Mouse (Mus musculus) thymus, adult 2 months (tissue): ENCODE results near the gene Rtn1.

Experiments used
- CTCF ChIP-seq: fragments of 200-500 bp; IDR thresholded peaks from 2 replicates; pipeline ENCODE4 v1.5.1; 2012; ENCODE audit warnings: mild to moderate bottlenecking, control low read depth, low read length, moderate library complexity, borderline replicate concordance; ENCODE audit not compliant: control insufficient read depth, poor library complexity, insufficient read depth; ENCODE audit errors: extremely low read depth
- POLR2A ChIP-seq: fragments of 200-500 bp; IDR thresholded peaks from 2 replicates; pipeline ENCODE4 v1.6.1; 2012; ENCODE audit warnings: mild to moderate bottlenecking, low read length, control low read depth, moderate library complexity; ENCODE audit not compliant: control insufficient read depth, poor library complexity, insufficient read depth; ENCODE audit errors: extremely low read depth

DNA sequence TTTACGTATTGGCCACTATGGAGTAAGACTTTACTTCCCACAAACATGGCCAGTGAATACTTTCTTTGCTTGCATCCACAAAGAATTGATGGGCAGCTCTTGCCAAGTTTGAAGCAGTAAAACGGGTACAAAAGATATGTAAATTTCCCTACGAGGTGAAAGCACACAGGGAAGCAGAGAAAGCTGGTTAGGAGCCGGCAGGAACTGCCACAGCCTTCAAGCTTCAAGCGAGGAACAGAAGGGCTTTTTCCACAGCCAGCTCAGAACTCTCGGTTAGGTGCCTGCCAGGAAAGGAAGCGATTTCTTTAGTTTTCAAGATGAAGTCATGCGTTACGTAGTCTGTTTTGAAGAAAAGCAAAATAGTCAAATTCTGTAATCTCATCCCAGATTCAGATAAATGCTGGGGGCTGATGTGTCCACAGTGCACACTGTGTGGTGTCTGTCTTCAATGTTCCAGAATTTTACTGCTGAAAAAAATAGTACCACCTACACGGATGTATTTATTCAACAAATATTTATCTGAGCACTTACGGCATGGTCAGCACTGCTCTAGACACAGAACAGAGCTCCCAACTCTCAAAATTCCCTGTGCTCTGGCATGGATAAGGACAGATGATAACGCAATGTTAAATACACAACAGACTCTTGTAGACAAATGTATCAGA, 169.5 kb downstream of the Rtn1 start:
- TF ChIP-seq CTCF (no peak), POLR2A (no peak)
